ENCODE assay signal across 14 mouse cellular contexts in the genomic region with DNA sequence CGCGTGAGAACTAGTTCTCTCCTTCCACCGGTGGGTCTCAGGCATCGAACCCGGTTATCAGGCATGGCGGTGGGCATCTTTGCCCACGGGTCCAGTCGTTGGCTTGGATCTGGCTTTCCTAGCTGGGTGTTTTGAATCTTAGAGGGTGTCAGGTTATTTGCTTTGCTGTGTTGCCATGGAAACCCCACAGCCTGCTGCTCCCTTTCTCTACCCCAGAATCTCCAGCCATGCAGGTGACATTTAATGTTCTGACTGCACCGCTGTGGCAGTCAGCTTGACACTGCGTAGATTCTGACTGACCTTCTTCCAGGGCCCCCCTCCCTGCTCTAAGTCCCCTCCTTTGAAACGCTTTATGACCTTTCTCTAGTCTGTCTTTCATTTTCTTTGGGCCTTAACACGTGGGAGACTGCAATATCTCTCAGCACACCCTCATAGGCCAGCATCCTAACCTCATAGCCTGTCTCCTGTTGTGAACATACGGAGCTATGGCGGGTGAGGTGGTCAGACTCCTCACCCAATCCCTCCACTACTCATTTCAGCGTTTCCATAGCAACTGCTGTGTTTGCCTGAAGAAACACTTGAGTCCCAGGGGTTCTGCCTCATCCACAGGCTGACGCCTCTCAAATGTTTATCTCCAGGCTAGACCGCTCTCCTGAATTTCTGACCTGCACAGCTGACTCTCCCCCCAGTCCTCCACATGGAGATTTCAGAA. TPM values are rescaled to one million over a fixed set of nuclear protein-coding genes. Genes with fewer than 3 reads are reported as not detected.
DNase-seq lines count a peak whose midpoint lies in the region; ATAC-seq lines count a peak whose summit lies in the region.
"Had no signal": no experiment of that assay in that cellular context is flagged by ENCODE, and none has a peak within 500 bp of the region (broad histone marks: within the 10 kb centered on the region; RNA-seq: fewer than 3 reads in every experiment).

No protein-coding gene starts in this region.

- peak; percentile 28 for DNase-seq in limb, embryonic 11.5 days (ENCODE audit: low spot score)
- DNase-seq in limb, embryonic 10.5 days (ENCODE audit: low spot score): no peak
- DNase-seq in embryonic facial prominence, embryonic 11.5 days (ENCODE audit: low spot score): peak; percentile 34
- DNase-seq in layer of hippocampus, postnatal 10 days (ENCODE audit: low spot score in 2 of 2): peak; percentile 8 to 20
- peak; percentile 55 for DNase-seq in retina, postnatal 1 day
- DNase-seq in cerebellum, postnatal 14 days: no peak
- DNase-seq: cerebellum, adult 18-20 months; kidney, adult 8-10 months; thymus, adult 2 months had no signal

- H3K27ac ChIP-seq in limb, embryonic 11.5 days (replicated peaks; ENCODE audit: low read depth, low read length): no peak overlapping the region
- H3K27ac ChIP-seq in limb, embryonic 10.5 days: no peak overlapping the region
- no peak overlapping the region for H3K27ac ChIP-seq in embryonic facial prominence, embryonic 11.5 days (replicated peaks; ENCODE audit: low read depth, low read length)
- H3K27ac ChIP-seq: limb, embryonic 12.5 days had no signal

- no peaks in the 10 kb centered on the region for H3K4me1 ChIP-seq in limb, embryonic 11.5 days (ENCODE audit: control insufficient read depth, insufficient read depth, low read length)
- H3K4me1 ChIP-seq in limb, embryonic 10.5 days: peaks cover 7% of the 10 kb centered on the region; the same call in 1 of the 2 replicates
- H3K4me1 ChIP-seq in embryonic facial prominence, embryonic 11.5 days (ENCODE audit: control insufficient read depth, insufficient read depth, low read length): no peaks in the 10 kb centered on the region

- H3K27me3 ChIP-seq in limb, embryonic 11.5 days (ENCODE audit: control insufficient read depth, insufficient read depth, low read length): no peaks in the 10 kb centered on the region
- H3K27me3 ChIP-seq in limb, embryonic 10.5 days (ENCODE audit: low read depth, poor library complexity, severe bottlenecking): no peaks in the 10 kb centered on the region
- no peaks in the 10 kb centered on the region for H3K27me3 ChIP-seq in embryonic facial prominence, embryonic 11.5 days (ENCODE audit: control insufficient read depth, insufficient read depth, low read length)

- WGBS in limb, embryonic 11.5 days: 68% methylated on average over 17 of the region's 17 CpGs
- 70% methylated on average over 17 of the region's 17 CpGs for WGBS in limb, embryonic 10.5 days
- 65% methylated on average over 17 of the region's 17 CpGs for WGBS in embryonic facial prominence, embryonic 11.5 days

- no peak for ATAC-seq in limb, embryonic 11.5 days (ENCODE audit: insufficient number of reproducible peaks, low FRiP score, low TSS enrichment, low read depth)
- ATAC-seq in embryonic facial prominence, embryonic 11.5 days (replicated peaks; ENCODE audit: insufficient number of reproducible peaks, low FRiP score, low TSS enrichment, low read depth): no peak
- no peak for ATAC-seq in megakaryocyte, adult 5-6 weeks (ENCODE audit: poor library complexity, severe bottlenecking)

- no peaks in the 10 kb centered on the region for H3K36me3 ChIP-seq in limb, embryonic 11.5 days (ENCODE audit: control insufficient read depth, insufficient read depth, low read length)
- no peaks in the 10 kb centered on the region for H3K36me3 ChIP-seq in limb, embryonic 10.5 days
- no peaks in the 10 kb centered on the region for H3K36me3 ChIP-seq in embryonic facial prominence, embryonic 11.5 days (replicated peaks; ENCODE audit: control insufficient read depth, insufficient read depth, low read depth, low read length)
- H3K36me3 ChIP-seq: limb, embryonic 12.5 days had no signal

- no peak overlapping the region for H3K9ac ChIP-seq in limb, embryonic 11.5 days (ENCODE audit: low read length)
- no peak overlapping the region for H3K9ac ChIP-seq in embryonic facial prominence, embryonic 11.5 days (replicated peaks; ENCODE audit: low read length)
- H3K9ac ChIP-seq: limb, embryonic 12.5 days had no signal

- no peaks in the 10 kb centered on the region for H3K9me3 ChIP-seq in limb, embryonic 11.5 days (ENCODE audit: control insufficient read depth, low read length)
- no peaks in the 10 kb centered on the region for H3K9me3 ChIP-seq in limb, embryonic 10.5 days (replicated peaks)
- H3K9me3 ChIP-seq in embryonic facial prominence, embryonic 11.5 days (replicated peaks; ENCODE audit: control insufficient read depth, low read length): no peaks in the 10 kb centered on the region
- H3K9me3 ChIP-seq: limb, embryonic 12.5 days had no signal

- H3K4me3 ChIP-seq in limb, embryonic 11.5 days (ENCODE audit: low read depth, low read length): no peak overlapping the region
- no peak overlapping the region for H3K4me3 ChIP-seq in limb, embryonic 10.5 days
- H3K4me3 ChIP-seq in embryonic facial prominence, embryonic 11.5 days (ENCODE audit: low read depth, low read length): no peak overlapping the region
- H3K4me3 ChIP-seq: limb, embryonic 12.5 days had no signal

- no peak overlapping the region for H3K4me2 ChIP-seq in limb, embryonic 11.5 days (ENCODE audit: low read depth, severe bottlenecking)
- no peak overlapping the region for H3K4me2 ChIP-seq in embryonic facial prominence, embryonic 11.5 days (ENCODE audit: low read depth, low read length)
- H3K4me2 ChIP-seq: limb, embryonic 12.5 days had no signal

RNA-seq across cellular contexts. Expression of a gene that starts 16.2 kb away (rescaled TPM):
- not detected in 2 replicates for polyA plus RNA-seq in limb, embryonic 11.5 days (2014; fragmentation: Nextera tagmentation; extraction: Ambion mirVana)
- polyA plus RNA-seq in limb, embryonic 10.5 days (2016; fragmentation: Nextera tagmentation; extraction: Ambion mirVana): not detected in 2 replicates
- polyA plus RNA-seq in embryonic facial prominence, embryonic 11.5 days (2014; fragmentation: Nextera tagmentation; extraction: Ambion mirVana): not detected in 2 replicates
- total RNA-seq in layer of hippocampus, postnatal 10 days (2021): not detected
- total RNA-seq in megakaryocyte, adult 5-6 weeks (2015): not detected in 2 replicates
- not detected in 2 replicates for total RNA-seq in megakaryocyte, adult 5-6 weeks (2017)
- total RNA-seq: CH12.LX; megakaryocyte-erythroid progenitor cell, adult 5-6 weeks had no signal
- polyA plus RNA-seq: heart, embryonic 14.5 days; limb, embryonic 12.5 days had no signal

RNA-seq across cellular contexts. Expression of a gene that starts 33.1 kb away (rescaled TPM):
- not detected in 2 replicates for polyA plus RNA-seq in limb, embryonic 11.5 days (2014; fragmentation: Nextera tagmentation; extraction: Ambion mirVana)
- polyA plus RNA-seq in limb, embryonic 10.5 days (2016; fragmentation: Nextera tagmentation; extraction: Ambion mirVana): not detected in 2 replicates
- not detected in 2 replicates for polyA plus RNA-seq in embryonic facial prominence, embryonic 11.5 days (2014; fragmentation: Nextera tagmentation; extraction: Ambion mirVana)
- not detected for total RNA-seq in layer of hippocampus, postnatal 10 days (2021)
- total RNA-seq in megakaryocyte, adult 5-6 weeks (2015): not detected in 2 replicates
- not detected in 2 replicates for total RNA-seq in megakaryocyte, adult 5-6 weeks (2017)
- total RNA-seq: CH12.LX; megakaryocyte-erythroid progenitor cell, adult 5-6 weeks had no signal
- polyA plus RNA-seq: limb, embryonic 12.5 days had no signal

RNA-seq across cellular contexts. Expression of a gene that starts 44.5 kb away (rescaled TPM):
- polyA plus RNA-seq in limb, embryonic 11.5 days (2014; fragmentation: Nextera tagmentation; extraction: Ambion mirVana): 0.24 and 0.27 TPM in 2 replicates
- polyA plus RNA-seq in limb, embryonic 10.5 days (2016; fragmentation: Nextera tagmentation; extraction: Ambion mirVana): 0.39 and 0.89 TPM in 2 replicates
- 0.43 and 0.65 TPM in 2 replicates for polyA plus RNA-seq in embryonic facial prominence, embryonic 11.5 days (2014; fragmentation: Nextera tagmentation; extraction: Ambion mirVana)
- not detected for total RNA-seq in layer of hippocampus, postnatal 10 days (2021)
- not detected in 2 replicates for total RNA-seq in megakaryocyte, adult 5-6 weeks (2015)
- not detected in 2 replicates for total RNA-seq in megakaryocyte, adult 5-6 weeks (2017)
- total RNA-seq: CH12.LX; megakaryocyte-erythroid progenitor cell, adult 5-6 weeks had no signal

Comparison
In these comparisons a context has a peak if more than half of its experiments do, and no peak if none do; other contexts are left out.
1. DNase-seq: peak in limb, embryonic 11.5 days (single experiment), embryonic facial prominence, embryonic 11.5 days (single experiment), layer of hippocampus, postnatal 10 days (2 of 2) and retina, postnatal 1 day (single experiment); none in limb, embryonic 10.5 days (single experiment) and cerebellum, postnatal 14 days (0 of 2).